Mouse (Mus musculus) midbrain, embryonic 16.5 days (tissue): ENCODE results near the gene Gm10961. TPM values are rescaled to one million over a fixed set of nuclear protein-coding genes. Genes with fewer than 3 reads are reported as not detected.
"Not testable (repeated sequence)": the region's sequence is repeated elsewhere in the genome, so short reads cannot be mapped to it uniquely, and the experiment has no call there.

ENCODE experiments used
- ATAC-seq: fragments of 200-750 bp; cut with Nextera tagmentation; 2 replicates; pipeline ENCODE4 v1.8.0; 2017; ENCODE audit warnings: moderate TSS enrichment
- H3K27ac ChIP-seq: fragments of 300-500 bp; sonication (generic); 2 replicates; pipeline ENCODE4 v1.5.1; 2014; ENCODE audit warnings: mild to moderate bottlenecking, low read length, mixed read lengths
- H3K27me3 ChIP-seq: fragments of 300-500 bp; sonication (generic); 2 replicates; pipeline ENCODE4 v1.6.1; 2014; ENCODE audit warnings: low read depth, low read length, mixed read lengths; ENCODE audit not compliant: control insufficient read depth, insufficient read depth
- H3K36me3 ChIP-seq: fragments of 300-500 bp; sonication (generic); 2 replicates; pipeline ENCODE4 v1.6.1; 2014; ENCODE audit warnings: mild to moderate bottlenecking, low read length, moderate library complexity, mixed read lengths; ENCODE audit not compliant: control insufficient read depth, insufficient read depth
- H3K4me1 ChIP-seq: fragments of 300-500 bp; sonication (generic); 2 replicates; pipeline ENCODE4 v1.6.1; 2014; ENCODE audit warnings: mild to moderate bottlenecking, low read length, mixed read lengths; ENCODE audit not compliant: control insufficient read depth, insufficient read depth
- H3K4me2 ChIP-seq: fragments of 300-500 bp; sonication (generic); 2 replicates; pipeline ENCODE4 v1.6.1; 2014; ENCODE audit warnings: mild to moderate bottlenecking, low read length, mixed read lengths
- H3K4me3 ChIP-seq: fragments of 300-500 bp; sonication (generic); 2 replicates; pipeline ENCODE4 v1.5.1; 2014; ENCODE audit warnings: low read depth, mild to moderate bottlenecking, low read length, moderate library complexity, mixed read lengths
- H3K9ac ChIP-seq: fragments of 300-500 bp; sonication (generic); 2 replicates; pipeline ENCODE4 v1.6.1; 2014; ENCODE audit warnings: low read depth, low read length, mixed read lengths
- H3K9me3 ChIP-seq: fragments of 300-500 bp; sonication (generic); replicated peaks from 2 replicates; pipeline ENCODE4 v1.6.1; 2014; ENCODE audit warnings: mild to moderate bottlenecking, low read length, mixed read lengths; ENCODE audit not compliant: control insufficient read depth, poor library complexity, severe bottlenecking
- WGBS: fragments of 180-500 bp; shearing (Covaris S2); extraction: QIAGEN DNeasy Blood & Tissue Kit; methylation state at CpG from one replicate; pipeline ENCODE4 v1.1.7; 2014; 5-methylcytosine and 5-hydroxymethylcytosine counted together
- polyA plus RNA-seq: library from polyadenylated mRNA; unstranded; fragments of >200 nt; fragmentation: Nextera tagmentation; extraction: Ambion mirVana; gene quantifications from 2 replicates; pipeline ENCODE4 v1.2.1, GENCODE M21; 2015

Gene Gm10961
- polyA plus RNA-seq, 1 experiment from 2014 or later = not detected

DNA sequence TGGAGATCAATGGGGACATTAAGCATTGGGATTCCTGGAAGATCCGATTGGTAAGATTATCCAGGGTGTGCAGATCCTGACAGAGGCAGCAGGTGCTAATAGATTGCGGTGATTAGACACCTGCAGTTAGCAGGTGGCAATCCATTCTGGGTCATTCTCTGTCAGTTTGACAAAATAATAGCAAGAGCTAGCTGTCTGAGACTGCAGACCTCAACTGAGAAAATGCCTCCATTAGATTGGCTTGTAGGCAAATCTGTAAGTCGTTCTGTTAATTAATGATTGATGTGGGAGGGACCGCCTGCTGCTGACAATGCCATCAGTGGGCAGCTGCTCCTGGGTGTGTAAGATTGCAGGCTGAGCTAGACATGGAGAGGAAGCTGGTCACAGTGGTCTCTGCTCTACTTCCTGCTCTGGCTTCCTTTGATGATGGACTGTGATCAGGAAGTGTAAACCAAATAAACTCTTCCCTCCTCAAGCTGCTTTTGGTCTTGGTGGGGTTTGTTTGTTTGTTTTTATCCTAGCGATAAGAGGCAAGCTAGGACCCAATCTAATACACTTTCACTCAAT lies 6.6 kb downstream of the Gm10961 start:
- Histone ChIP-seq H3K27me3 (no peaks in the 10 kb centered on the region), H3K9me3 (no peaks in the 10 kb centered on the region), H3K9ac (no peak overlapping the region), H3K4me1 (no peaks in the 10 kb centered on the region), H3K27ac (no peak overlapping the region), H3K4me3 (no peak overlapping the region), H3K4me2 (no peak overlapping the region), H3K36me3 (no peaks in the 10 kb centered on the region)
- WGBS = 72% methylated on average over 5 of the region's 5 CpGs
- no peak for ATAC-seq

DNA sequence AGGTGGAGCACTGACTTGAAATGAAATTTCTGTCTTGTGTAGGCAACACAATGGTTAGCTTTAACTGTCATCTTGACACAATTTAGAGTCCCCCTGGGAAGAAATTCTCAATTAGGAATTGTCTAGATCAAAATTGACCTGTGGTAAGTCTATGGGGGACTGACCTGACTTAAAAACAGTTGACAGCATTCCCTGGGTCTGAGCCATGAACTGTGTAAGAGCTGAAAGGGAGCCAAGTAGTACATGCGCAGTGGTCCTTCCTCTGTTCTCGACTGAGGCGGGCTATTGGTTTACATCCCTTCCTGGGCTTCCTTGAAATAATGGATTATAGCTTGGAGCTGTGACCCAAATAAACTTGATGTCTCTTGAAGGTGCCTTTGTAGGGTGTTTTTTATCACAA lies 15.8 kb downstream of the Gm10961 start:
- Histone ChIP-seq H3K4me3 (no peak overlapping the region), H3K9me3 (no peaks in the 10 kb centered on the region), H3K4me1 (no peaks in the 10 kb centered on the region), H3K4me2 (no peak overlapping the region), H3K27me3 (no peaks in the 10 kb centered on the region), H3K27ac (no peak overlapping the region), H3K36me3 (no peaks in the 10 kb centered on the region), H3K9ac (no peak overlapping the region)
- WGBS = 94% methylated on average over 3 of the region's 3 CpGs
- no peak for ATAC-seq

DNA sequence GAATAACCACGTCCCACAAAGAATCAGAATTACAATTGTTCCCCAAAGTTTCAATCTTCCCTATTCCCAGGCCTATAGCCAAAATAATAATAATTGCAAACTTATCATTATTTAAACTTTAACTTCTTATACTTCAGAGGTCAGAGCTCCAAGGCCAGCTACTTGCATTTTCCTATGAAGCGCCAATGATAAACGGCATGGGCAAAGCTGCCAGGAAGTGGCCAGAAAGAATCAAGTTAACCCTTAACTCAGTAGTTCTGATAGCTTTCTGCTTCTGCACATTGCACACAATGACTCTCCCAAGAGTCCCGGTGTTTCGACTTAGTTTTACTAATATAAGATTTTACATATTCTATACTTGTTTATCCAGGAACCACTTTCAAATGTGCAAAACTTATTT lies 19.2 kb downstream of the Gm10961 start:
- H3K9me3 ChIP-seq, H3K36me3 ChIP-seq, H3K27me3 ChIP-seq, H3K4me3 ChIP-seq, H3K9ac ChIP-seq, H3K4me2 ChIP-seq, H3K4me1 ChIP-seq, ATAC-seq, H3K27ac ChIP-seq: not testable (repeated sequence)
- 83% methylated on average over 5 of the region's 5 CpGs for WGBS

DNA sequence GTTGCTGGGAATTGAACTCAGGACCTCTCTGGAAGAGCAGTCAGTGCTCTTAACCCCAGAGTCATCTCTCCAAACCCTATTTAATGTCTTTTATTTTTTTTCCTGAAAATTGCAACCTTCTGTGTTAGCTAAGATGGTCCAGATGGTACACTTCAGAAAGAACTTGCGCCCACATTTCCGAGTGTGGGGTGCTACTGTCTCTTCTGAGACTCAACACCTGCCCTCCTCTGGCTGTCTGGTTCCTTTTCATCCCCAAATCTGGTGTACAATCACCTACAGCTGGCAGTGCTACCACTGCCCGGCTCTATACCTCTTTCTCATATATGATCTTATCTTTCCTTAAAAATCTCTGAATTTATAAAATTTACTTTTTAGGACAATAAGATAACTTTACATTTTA lies 21.8 kb downstream of the Gm10961 start:
- Histone ChIP-seq H3K4me1 (no peaks in the 10 kb centered on the region), H3K9ac (no peak overlapping the region), H3K4me3 (no peak overlapping the region), H3K36me3 (no peaks in the 10 kb centered on the region), H3K27me3 (no peaks in the 10 kb centered on the region), H3K9me3 (no peaks in the 10 kb centered on the region), H3K4me2 (no peak overlapping the region), H3K27ac (no peak overlapping the region)
- WGBS = 99% methylated on average over 3 of the region's 3 CpGs
- ATAC-seq = no peak

DNA sequence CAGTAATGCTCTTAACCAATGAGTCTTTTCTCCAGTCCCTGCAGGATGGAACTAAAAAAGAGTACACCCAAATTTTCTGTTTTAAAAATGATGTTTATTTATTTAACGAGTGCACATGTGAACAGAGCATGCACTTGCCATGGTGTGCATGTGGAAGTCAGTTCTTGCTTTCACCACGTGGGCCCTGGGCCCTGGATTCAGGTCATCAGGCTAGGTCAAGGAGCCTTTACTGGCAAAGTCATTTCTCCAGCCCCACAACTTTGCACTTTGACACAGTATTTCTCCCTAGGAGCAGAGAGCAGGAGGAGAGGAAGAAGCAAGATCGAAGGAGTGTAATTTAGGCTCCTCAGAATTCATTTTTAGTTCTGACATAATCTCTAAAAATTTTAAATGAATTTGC lies 23.7 kb downstream of the Gm10961 start:
- no peak overlapping the region for H3K4me3 ChIP-seq
- no peaks in the 10 kb centered on the region for H3K9me3 ChIP-seq
- no peak overlapping the region for H3K9ac ChIP-seq
- peaks cover 5% of the 10 kb centered on the region; the same call in 1 of the 2 replicates for H3K36me3 ChIP-seq
- 89% methylated on average over 3 of the region's 3 CpGs for WGBS
- H3K27me3 ChIP-seq = no peaks in the 10 kb centered on the region
- H3K4me1 ChIP-seq = no peaks in the 10 kb centered on the region
- H3K4me2 ChIP-seq = no peak overlapping the region
- H3K27ac ChIP-seq = no peak overlapping the region
- ATAC-seq = no peak

DNA sequence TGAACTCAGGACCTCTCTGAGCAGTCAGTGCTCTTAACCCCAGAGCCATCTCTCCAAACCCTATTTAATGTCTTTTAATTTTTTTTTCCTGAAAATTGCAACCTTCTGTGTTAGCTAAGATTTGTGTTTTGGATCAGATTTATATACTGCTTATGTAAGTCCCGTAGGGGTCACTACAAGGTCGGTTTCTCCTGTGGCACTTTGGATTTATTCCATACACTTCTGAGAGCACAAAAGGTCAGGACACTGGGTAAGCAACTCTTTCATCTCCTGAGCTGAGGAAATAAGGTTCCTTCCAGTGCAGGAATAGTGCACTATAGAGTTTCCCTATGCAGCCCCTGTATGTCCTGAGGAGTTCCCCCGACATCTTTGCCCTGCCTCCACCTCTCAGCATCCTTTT lies 24.4 kb downstream of the Gm10961 start:
- peaks cover 9% of the 10 kb centered on the region for H3K36me3 ChIP-seq
- H3K4me2 ChIP-seq = no peak overlapping the region
- no peaks in the 10 kb centered on the region for H3K4me1 ChIP-seq
- no peak overlapping the region for H3K27ac ChIP-seq
- H3K9me3 ChIP-seq = no peaks in the 10 kb centered on the region
- no peak overlapping the region for H3K4me3 ChIP-seq
- ATAC-seq = no peak
- no peak overlapping the region for H3K9ac ChIP-seq
- WGBS = 84% methylated on average over 3 of the region's 3 CpGs
- no peaks in the 10 kb centered on the region for H3K27me3 ChIP-seq

DNA sequence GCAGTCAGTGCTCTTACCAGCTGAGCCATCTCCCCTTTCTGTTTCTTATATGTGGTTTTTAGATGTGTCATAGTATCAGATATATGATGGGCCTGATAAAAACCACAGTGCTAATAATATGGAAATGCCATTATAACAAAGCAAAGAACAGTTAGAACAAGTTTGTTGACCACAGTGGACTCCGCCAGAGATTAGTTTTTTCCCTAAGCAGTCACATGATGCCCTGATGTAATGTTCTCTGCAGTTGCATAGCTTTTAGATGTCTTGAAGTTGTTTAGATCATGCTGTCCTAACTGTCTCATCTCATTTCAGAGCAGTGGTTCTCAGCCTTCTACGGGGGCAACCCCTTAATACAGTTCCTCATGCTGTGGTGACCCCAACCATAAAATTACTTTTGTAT lies 25.0 kb downstream of the Gm10961 start:
- no peaks in the 10 kb centered on the region for H3K4me1 ChIP-seq
- no peak overlapping the region for H3K4me3 ChIP-seq
- no peaks in the 10 kb centered on the region for H3K9me3 ChIP-seq
- no peak for ATAC-seq
- WGBS = 96% methylated on average over 2 of the region's 2 CpGs
- H3K27ac ChIP-seq = no peak overlapping the region
- H3K4me2 ChIP-seq = no peak overlapping the region
- no peak overlapping the region for H3K9ac ChIP-seq
- H3K27me3 ChIP-seq = no peaks in the 10 kb centered on the region
- peaks cover 13% of the 10 kb centered on the region for H3K36me3 ChIP-seq

DNA sequence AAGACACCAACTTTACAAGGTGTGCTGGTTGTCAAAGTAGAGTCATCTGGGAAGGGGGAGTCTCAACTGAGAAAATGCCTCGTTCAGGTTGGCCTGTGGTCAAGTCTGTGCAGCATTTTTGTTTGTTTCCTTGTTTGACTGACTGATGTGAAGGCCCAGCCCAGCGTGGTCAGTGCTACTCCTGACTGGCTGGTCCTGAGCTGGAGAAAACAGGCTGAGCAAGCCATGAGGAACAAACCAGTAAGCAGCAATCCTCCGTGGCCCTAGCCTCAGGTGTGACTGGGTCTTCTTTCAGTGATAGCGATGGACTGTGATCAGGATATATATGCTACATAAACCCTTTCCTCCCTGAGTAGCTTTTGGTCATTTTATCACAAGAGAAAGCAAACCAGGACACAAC lies 25.8 kb downstream of the Gm10961 start:
- Histone ChIP-seq H3K4me3 (no peak overlapping the region), H3K36me3 (peaks cover 14% of the 10 kb centered on the region), H3K27ac (no peak overlapping the region), H3K27me3 (no peaks in the 10 kb centered on the region), H3K9me3 (no peaks in the 10 kb centered on the region), H3K9ac (no peak overlapping the region), H3K4me2 (no peak overlapping the region), H3K4me1 (no peaks in the 10 kb centered on the region)
- 85% methylated on average over 4 of the region's 4 CpGs for WGBS
- no peak for ATAC-seq

DNA sequence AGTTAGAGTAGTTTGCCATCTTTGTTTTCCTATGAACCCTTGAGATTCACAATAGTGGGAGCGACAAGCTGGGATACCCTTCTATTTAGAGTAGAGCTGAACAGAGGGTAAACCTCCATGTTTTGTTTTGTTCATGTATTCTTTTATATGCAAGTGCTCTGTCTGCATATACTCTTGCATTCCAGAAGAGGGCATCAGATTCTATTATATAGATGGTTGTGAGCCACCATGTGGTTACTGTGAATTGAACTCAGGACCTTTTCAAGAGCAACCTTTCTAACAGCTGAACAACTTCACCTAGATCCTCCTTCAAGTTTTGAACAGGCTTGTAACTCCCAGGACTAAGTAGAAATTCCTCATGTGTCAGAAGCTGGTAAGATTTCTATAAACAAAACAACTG lies 27.9 kb downstream of the Gm10961 start:
- no peak for ATAC-seq
- peaks cover 21% of the 10 kb centered on the region for H3K36me3 ChIP-seq
- H3K27me3 ChIP-seq = no peaks in the 10 kb centered on the region
- no peak overlapping the region for H3K27ac ChIP-seq
- H3K9ac ChIP-seq = no peak overlapping the region
- H3K9me3 ChIP-seq = no peaks in the 10 kb centered on the region
- no peaks in the 10 kb centered on the region for H3K4me1 ChIP-seq
- 84% methylated on average over 1 of the region's 1 CpGs for WGBS
- H3K4me2 ChIP-seq = no peak overlapping the region
- H3K4me3 ChIP-seq = no peak overlapping the region
